Mouse (Mus musculus) forebrain, embryonic 12.5 days (tissue): ENCODE results near the gene Fryl. TPM values are rescaled to one million over a fixed set of nuclear protein-coding genes. Genes with fewer than 3 reads are reported as not detected.

Experiments used
- ATAC-seq: fragments of 200-750 bp; cut with Nextera tagmentation; 2 replicates; pipeline ENCODE4 v1.8.0; 2017; ENCODE audit warnings: moderate TSS enrichment; ENCODE audit not compliant: low FRiP score
- H3K27ac ChIP-seq: fragments of 300-500 bp; sonication (generic); 2 replicates; pipeline ENCODE4 v1.5.1; 2016; ENCODE audit warnings: mild to moderate bottlenecking
- H3K27me3 ChIP-seq: fragments of 300-500 bp; sonication (generic); 2 replicates; pipeline ENCODE4 v1.6.1; 2016; ENCODE audit warnings: mild to moderate bottlenecking
- H3K36me3 ChIP-seq: fragments of 300-500 bp; sonication (generic); replicated peaks from 2 replicates; pipeline ENCODE4 v1.6.1; 2016; ENCODE audit warnings: mild to moderate bottlenecking
- H3K4me1 ChIP-seq: fragments of 300-500 bp; sonication (generic); 2 replicates; pipeline ENCODE4 v1.6.1; 2016
- H3K4me2 ChIP-seq: fragments of 300-500 bp; sonication (generic); 2 replicates; pipeline ENCODE4 v1.6.1; 2016; ENCODE audit warnings: mild to moderate bottlenecking, moderate library complexity
- H3K4me3 ChIP-seq: fragments of 300-500 bp; sonication (generic); replicated peaks from 2 replicates; pipeline ENCODE4 v1.5.1; 2016; ENCODE audit warnings: mild to moderate bottlenecking
- H3K9ac ChIP-seq: fragments of 300-500 bp; sonication (generic); 2 replicates; pipeline ENCODE4 v1.6.1; 2016; ENCODE audit warnings: mild to moderate bottlenecking
- H3K9me3 ChIP-seq: fragments of 300-500 bp; sonication (generic); 2 replicates; pipeline ENCODE4 v1.6.1; 2016
- WGBS: fragments of 180-500 bp; shearing (Covaris S2); methylation state at CpG from one replicate; pipeline ENCODE4 v1.1.7; 2016; 5-methylcytosine and 5-hydroxymethylcytosine counted together
- polyA plus RNA-seq: library from polyadenylated mRNA; unstranded; fragments of >200 nt; fragmentation: Nextera tagmentation; extraction: Ambion mirVana; gene quantifications from 2 replicates; pipeline ENCODE4 v1.2.1, GENCODE M21; 2016

Fryl gene
- polyA plus RNA-seq, 1 experiment from 2014 or later, result 53.4 TPM

- Histone ChIP-seq H3K27ac (no peak overlapping the region), H3K4me3 (no peak overlapping the region), H3K4me1 (peaks cover under 1% of the 10 kb centered on the region; the same call in 1 of the 2 replicates), H3K9me3 (no peaks in the 10 kb centered on the region), H3K4me2 (no peak overlapping the region), H3K9ac (no peak overlapping the region), H3K27me3 (no peaks in the 10 kb centered on the region), H3K36me3 (no peaks in the 10 kb centered on the region)
- WGBS, result 92% methylated on average over 11 of the region's 11 CpGs
- ATAC-seq, result no peak
Observed at GRCm38 (mm10) chr5:73135131-73135530, 121.3 kb downstream of the Fryl start.

- H3K4me3 ChIP-seq, result no peak overlapping the region
- H3K4me2 ChIP-seq, result no peak overlapping the region
- peaks cover 6% of the 10 kb centered on the region; the same call in 1 of the 2 replicates for H3K4me1 ChIP-seq
- H3K36me3 ChIP-seq, result peaks cover under 1% of the 10 kb centered on the region
- H3K27me3 ChIP-seq, result no peaks in the 10 kb centered on the region
- H3K9ac ChIP-seq, result no peak overlapping the region
- H3K9me3 ChIP-seq, result no peaks in the 10 kb centered on the region
- no peak; the same call in 1 of the 2 replicates for ATAC-seq
- 52% methylated on average over 5 of the region's 5 CpGs for WGBS
- H3K27ac ChIP-seq, result no peak overlapping the region
Observed at GRCm38 (mm10) chr5:73133833-73134185, 122.6 kb downstream of the Fryl start.

- Histone ChIP-seq H3K4me3 (no peak overlapping the region), H3K27ac (no peak overlapping the region), H3K36me3 (peaks cover 6% of the 10 kb centered on the region), H3K9ac (no peak overlapping the region), H3K27me3 (no peaks in the 10 kb centered on the region), H3K4me1 (peaks cover 6% of the 10 kb centered on the region; the same call in 1 of the 2 replicates), H3K4me2 (no peak overlapping the region), H3K9me3 (no peaks in the 10 kb centered on the region)
- 94% methylated on average over 29 of the region's 29 CpGs for WGBS
- no peak for ATAC-seq
Observed at GRCm38 (mm10) chr5:73132998-73133832, 123.2 kb downstream of the Fryl start.

- 89% methylated on average over 6 of the region's 6 CpGs for WGBS
- no peak overlapping the region for H3K4me2 ChIP-seq
Observed at GRCm38 (mm10) chr5:73130984-73131383, 125.4 kb downstream of the Fryl start.

GRCm38 (mm10) chr5:73129871-73130270, 126.5 kb downstream of the Fryl start:
- Histone ChIP-seq H3K9me3 (no peaks in the 10 kb centered on the region), H3K4me1 (peaks cover 6% of the 10 kb centered on the region; the same call in 1 of the 2 replicates), H3K36me3 (peaks cover 7% of the 10 kb centered on the region), H3K27me3 (no peaks in the 10 kb centered on the region), H3K4me3 (no peak overlapping the region), H3K27ac (0 out of 2 replicates have a peak overlapping the region, but pooled peaks have one; percentile 53), H3K4me2 (no peak overlapping the region), H3K9ac (no peak overlapping the region)
- 41% methylated on average over 5 of the region's 5 CpGs for WGBS
- ATAC-seq, result peak; percentile 61; the same call in 1 of the 2 replicates

More at GRCm38 (mm10) chr5:73130984-73131383, 125.4 kb downstream of the Fryl start:
- no peak overlapping the region for H3K27ac ChIP-seq
- ATAC-seq, result no peak
- H3K27me3 ChIP-seq, result no peaks in the 10 kb centered on the region
- no peaks in the 10 kb centered on the region for H3K9me3 ChIP-seq
- no peak overlapping the region for H3K9ac ChIP-seq
- peaks cover 6% of the 10 kb centered on the region; the same call in 1 of the 2 replicates for H3K4me1 ChIP-seq
- H3K36me3 ChIP-seq, result peaks cover 7% of the 10 kb centered on the region
- H3K4me3 ChIP-seq, result no peak overlapping the region

- no peaks in the 10 kb centered on the region for H3K4me1 ChIP-seq
- WGBS, result 92% methylated on average over 13 of the region's 13 CpGs
- H3K36me3 ChIP-seq, result peaks cover 46% of the 10 kb centered on the region
- H3K9ac ChIP-seq, result no peak overlapping the region
- no peaks in the 10 kb centered on the region for H3K27me3 ChIP-seq
- no peak overlapping the region for H3K4me3 ChIP-seq
- H3K9me3 ChIP-seq, result no peaks in the 10 kb centered on the region
- ATAC-seq, result no peak
- H3K27ac ChIP-seq, result no peak overlapping the region
- H3K4me2 ChIP-seq, result no peak overlapping the region
Observed at GRCm38 (mm10) chr5:73119969-73120725, 136.3 kb downstream of the Fryl start.

GRCm38 (mm10) chr5:73119524-73119923, 136.9 kb downstream of the Fryl start:
- Histone ChIP-seq H3K27me3 (no peaks in the 10 kb centered on the region), H3K36me3 (peaks cover 50% of the 10 kb centered on the region), H3K9ac (no peak overlapping the region), H3K4me2 (no peak overlapping the region), H3K4me1 (no peaks in the 10 kb centered on the region), H3K9me3 (no peaks in the 10 kb centered on the region), H3K27ac (no peak overlapping the region), H3K4me3 (no peak overlapping the region)
- 96% methylated on average over 5 of the region's 5 CpGs for WGBS
- no peak for ATAC-seq

- H3K9me3 ChIP-seq, result no peaks in the 10 kb centered on the region
- no peaks in the 10 kb centered on the region for H3K27me3 ChIP-seq
- H3K36me3 ChIP-seq, result peaks cover 48% of the 10 kb centered on the region
- H3K4me3 ChIP-seq, result no peak overlapping the region
- no peak for ATAC-seq
- no peak overlapping the region for H3K4me2 ChIP-seq
- 94% methylated on average over 14 of the region's 14 CpGs for WGBS
- H3K9ac ChIP-seq, result no peak overlapping the region
- no peak overlapping the region for H3K27ac ChIP-seq
- H3K4me1 ChIP-seq, result no peaks in the 10 kb centered on the region
Observed at GRCm38 (mm10) chr5:73118786-73119185, 137.6 kb downstream of the Fryl start.

GRCm38 (mm10) chr5:73114878-73115277, 141.5 kb downstream of the Fryl start:
- no peak for ATAC-seq
- Histone ChIP-seq H3K9ac (no peak overlapping the region), H3K27ac (no peak overlapping the region), H3K4me2 (no peak overlapping the region), H3K27me3 (no peaks in the 10 kb centered on the region), H3K36me3 (peaks cover 44% of the 10 kb centered on the region), H3K4me3 (no peak overlapping the region), H3K9me3 (no peaks in the 10 kb centered on the region), H3K4me1 (no peaks in the 10 kb centered on the region)
- 96% methylated on average over 4 of the region's 4 CpGs for WGBS

GRCm38 (mm10) chr5:73112331-73112730, 144.1 kb downstream of the Fryl start:
- H3K9me3 ChIP-seq, result no peaks in the 10 kb centered on the region
- 89% methylated on average over 13 of the region's 13 CpGs for WGBS
- H3K4me3 ChIP-seq, result no peak overlapping the region
- peaks cover 48% of the 10 kb centered on the region for H3K36me3 ChIP-seq
- ATAC-seq, result no peak
- H3K4me1 ChIP-seq, result no peaks in the 10 kb centered on the region
- no peak overlapping the region for H3K9ac ChIP-seq
- no peak overlapping the region for H3K27ac ChIP-seq
- H3K4me2 ChIP-seq, result no peak overlapping the region
- H3K27me3 ChIP-seq, result no peaks in the 10 kb centered on the region

GRCm38 (mm10) chr5:73103657-73104056, 152.8 kb downstream of the Fryl start:
- no peaks in the 10 kb centered on the region for H3K27me3 ChIP-seq
- no peak overlapping the region for H3K4me3 ChIP-seq
- H3K4me2 ChIP-seq, result no peak overlapping the region
- H3K9ac ChIP-seq, result no peak overlapping the region
- WGBS, result 93% methylated on average over 7 of the region's 7 CpGs
- peaks cover 5% of the 10 kb centered on the region; the same call in 1 of the 2 replicates for H3K4me1 ChIP-seq
- H3K9me3 ChIP-seq, result no peaks in the 10 kb centered on the region
- H3K36me3 ChIP-seq, result peaks cover 62% of the 10 kb centered on the region
- ATAC-seq, result no peak
- H3K27ac ChIP-seq, result no peak overlapping the region

GRCm38 (mm10) chr5:73102342-73102989, 154.0 kb downstream of the Fryl start:
- no peak overlapping the region for H3K4me2 ChIP-seq
- no peak overlapping the region for H3K27ac ChIP-seq
- H3K9ac ChIP-seq, result no peak overlapping the region
- no peak overlapping the region for H3K4me3 ChIP-seq
- no peaks in the 10 kb centered on the region for H3K27me3 ChIP-seq
- H3K9me3 ChIP-seq, result no peaks in the 10 kb centered on the region
- WGBS, result 68% methylated on average over 10 of the region's 10 CpGs
- ATAC-seq, result no peak
- peaks cover 5% of the 10 kb centered on the region; the same call in 1 of the 2 replicates for H3K4me1 ChIP-seq
- peaks cover 63% of the 10 kb centered on the region for H3K36me3 ChIP-seq
